Mouse (Mus musculus): Measurements from ENCODE around the gene Nsmce1.
A peak's percentile ranks its signal among the peaks of the same experiment; 100 is the strongest.

The Nsmce1 gene

GRCm38 (mm10) chr7:125488706-125489105 lies 2.7 kb downstream of the Nsmce1 start:
- no peak for DNase-seq

GRCm38 (mm10) chr7:125487126-125487525 lies 4.3 kb downstream of the Nsmce1 start:
- DNase-seq: no peak

DNA sequence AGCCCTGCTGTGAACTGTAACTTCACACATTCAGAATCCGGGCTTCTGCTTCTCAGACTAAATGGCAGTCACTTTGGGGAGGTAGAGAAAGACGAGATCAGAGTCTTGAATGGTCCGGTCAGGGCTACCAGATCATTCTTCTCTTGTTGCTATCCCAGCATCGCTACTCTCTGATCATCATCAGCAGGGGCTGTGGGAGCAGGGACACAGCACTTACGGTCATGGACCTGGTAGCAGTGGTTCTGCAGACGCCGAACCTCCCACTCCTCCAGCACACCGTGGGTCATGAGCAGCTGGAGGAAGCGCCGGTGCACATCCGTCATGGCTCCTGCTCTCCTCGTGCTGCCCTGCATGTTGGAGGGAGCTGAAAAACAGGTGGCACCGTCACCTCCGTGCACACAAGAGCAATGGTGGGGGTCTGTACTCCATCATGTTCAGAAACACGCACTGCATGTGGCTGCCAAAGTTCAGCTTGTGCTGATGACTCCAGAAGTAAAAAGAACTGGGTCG lies 5.2 kb downstream of the Nsmce1 start:
- no peak for DNase-seq

DNA sequence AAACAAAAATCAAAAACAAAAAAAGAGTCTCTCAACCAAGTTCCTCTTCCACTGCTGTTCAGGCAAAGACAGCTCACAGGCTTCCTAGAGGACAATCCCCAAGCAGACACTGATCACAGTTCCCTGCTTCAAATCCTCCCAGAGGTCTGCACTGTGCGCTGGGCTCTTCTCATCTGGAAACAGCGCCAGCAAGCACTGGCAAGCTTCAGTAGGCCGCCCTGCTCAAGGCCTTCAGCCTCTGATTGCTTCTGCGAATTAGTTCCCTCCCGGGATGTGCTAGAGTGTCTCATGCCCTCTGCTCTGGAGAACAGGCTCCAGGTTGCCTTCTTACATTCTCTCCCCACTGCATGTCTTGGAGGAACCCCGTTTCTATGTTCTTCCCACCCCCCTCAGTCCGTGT lies 6.6 kb downstream of the Nsmce1 start:
- no peak for DNase-seq

DNA sequence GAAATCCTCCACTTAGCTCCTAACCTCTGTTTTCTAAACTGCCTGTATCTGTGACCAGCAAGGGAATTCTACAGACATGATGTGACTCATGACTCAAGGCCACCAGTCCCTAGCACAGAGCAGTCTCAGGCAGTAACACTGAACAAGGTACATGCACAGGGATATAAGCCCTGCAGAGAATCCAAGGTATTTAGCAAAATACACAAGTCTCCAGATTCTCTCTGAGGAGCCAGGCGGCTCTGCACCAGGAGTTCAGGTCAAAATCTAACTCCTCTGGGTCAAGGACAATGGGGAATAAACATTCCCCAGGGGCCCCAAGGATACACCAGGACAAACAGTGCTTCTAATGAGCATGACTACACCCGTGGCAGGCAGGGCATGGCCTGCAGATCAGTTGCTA lies 8.5 kb downstream of the Nsmce1 start:
- no peak for DNase-seq

- no peak for DNase-seq
Observed at GRCm38 (mm10) chr7:125482339-125482738, 9.1 kb downstream of the Nsmce1 start.

DNA sequence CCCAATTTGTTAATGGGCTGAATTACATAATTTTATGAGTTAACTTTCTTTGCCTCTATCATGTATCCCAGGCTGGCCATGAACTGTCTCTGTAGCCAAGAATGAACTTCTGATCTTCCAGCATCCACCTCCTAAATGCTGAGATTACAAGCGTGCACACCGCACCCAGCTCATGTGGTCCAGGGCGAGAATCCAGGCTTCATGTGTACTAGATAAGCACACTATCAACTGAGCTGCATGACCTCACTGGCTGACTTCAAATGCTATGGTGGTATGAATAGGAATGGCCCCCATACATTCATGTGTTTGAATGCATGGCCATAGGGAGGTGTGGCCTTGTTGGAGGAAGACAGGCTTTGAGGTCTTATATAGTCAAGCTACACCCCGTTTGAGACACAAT lies 10.9 kb downstream of the Nsmce1 start:
- no peak for DNase-seq

- DNase-seq: no peak
Observed at GRCm38 (mm10) chr7:125478391-125478984, 12.9 kb downstream of the Nsmce1 start.

- DNase-seq: no peak
Observed at GRCm38 (mm10) chr7:125475601-125476251, 15.7 kb downstream of the Nsmce1 start.

DNA sequence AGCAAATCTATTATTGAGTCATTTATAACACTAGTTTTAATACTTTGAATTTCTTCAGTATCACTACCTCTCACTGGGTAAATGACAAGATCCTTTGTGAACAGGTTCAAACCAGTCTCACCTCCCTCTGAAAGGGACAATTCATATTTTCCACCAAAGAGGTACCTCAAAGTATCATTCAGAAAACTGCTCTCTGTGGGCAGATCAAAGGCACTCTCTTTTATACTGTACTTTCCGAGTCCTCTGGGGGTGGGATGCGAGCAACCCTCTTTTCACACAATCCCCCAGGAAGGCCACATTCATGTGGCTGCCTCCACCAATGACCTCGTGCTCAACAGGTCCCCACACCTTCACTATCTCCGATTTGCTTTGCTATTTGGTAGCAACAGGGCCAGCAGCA lies 16.9 kb downstream of the Nsmce1 start:
- DNase-seq: no peak

GRCm38 (mm10) chr7:125471991-125472741 lies 19.2 kb downstream of the Nsmce1 start:
- peak; percentile 86 to 88 for DNase-seq

DNA sequence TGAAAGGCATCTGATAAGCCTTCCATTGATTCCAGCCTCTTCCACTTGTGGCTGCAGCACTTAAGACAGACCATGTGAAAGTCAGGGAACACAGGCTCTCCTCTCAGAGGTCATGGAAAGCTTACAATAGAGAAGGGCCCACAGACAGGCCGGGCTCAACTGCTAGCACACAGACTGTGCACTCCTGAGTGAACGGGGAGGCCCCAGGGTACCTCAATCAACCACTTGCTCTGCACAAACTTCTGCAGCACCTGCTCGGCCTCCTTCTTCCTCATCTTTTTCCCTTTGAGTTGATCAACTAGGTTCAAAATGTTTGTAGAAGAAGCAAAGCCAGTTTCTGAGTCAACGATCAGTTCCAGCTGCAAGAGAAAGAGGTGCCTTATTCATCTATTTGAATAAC lies 20.5 kb downstream of the Nsmce1 start:
- no peak for DNase-seq

DNA sequence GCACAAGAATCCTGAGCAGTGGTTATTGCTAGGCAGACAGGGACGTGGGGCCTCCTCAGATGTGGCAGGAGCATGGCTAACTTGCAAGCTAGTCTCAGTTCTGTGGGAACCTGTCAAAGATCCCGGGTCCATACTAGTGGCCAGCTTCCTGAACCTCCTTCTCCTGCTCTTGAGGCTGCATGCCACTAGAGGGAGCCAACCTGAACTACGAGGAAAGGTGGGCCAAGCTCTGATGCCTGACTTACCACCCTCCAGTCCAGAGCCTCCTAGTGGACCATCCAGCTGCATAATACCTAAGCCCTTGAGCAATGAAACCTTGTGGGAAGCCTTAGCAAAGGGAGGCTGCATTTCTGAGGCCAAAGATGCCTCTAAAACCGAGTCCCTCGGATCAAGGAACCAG lies 21.5 kb downstream of the Nsmce1 start:
- peak; percentile 83 to 88 for DNase-seq

- no peak for DNase-seq
Observed at GRCm38 (mm10) chr7:125462200-125462599, 29.2 kb downstream of the Nsmce1 start.

DNA sequence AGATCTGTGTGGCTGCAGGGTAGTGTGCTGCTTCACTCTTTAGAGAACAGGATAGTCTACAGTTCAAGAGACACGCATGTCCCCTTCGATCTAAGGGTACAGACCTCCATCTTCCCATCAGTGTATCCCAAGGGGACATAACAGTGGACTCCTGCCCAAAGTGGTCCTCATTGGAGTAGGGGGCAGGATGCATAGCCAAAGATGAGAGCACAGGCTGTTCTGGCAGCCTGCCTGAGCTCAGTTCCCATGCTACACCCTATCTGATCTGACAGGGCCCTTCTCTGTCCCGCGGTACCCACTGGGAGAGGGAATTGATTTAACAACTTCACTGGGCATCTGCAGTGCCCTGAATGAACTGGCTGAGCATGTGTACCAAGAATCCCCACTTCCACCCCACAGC lies 37.7 kb downstream of the Nsmce1 start:
- no peak for DNase-seq

DNA sequence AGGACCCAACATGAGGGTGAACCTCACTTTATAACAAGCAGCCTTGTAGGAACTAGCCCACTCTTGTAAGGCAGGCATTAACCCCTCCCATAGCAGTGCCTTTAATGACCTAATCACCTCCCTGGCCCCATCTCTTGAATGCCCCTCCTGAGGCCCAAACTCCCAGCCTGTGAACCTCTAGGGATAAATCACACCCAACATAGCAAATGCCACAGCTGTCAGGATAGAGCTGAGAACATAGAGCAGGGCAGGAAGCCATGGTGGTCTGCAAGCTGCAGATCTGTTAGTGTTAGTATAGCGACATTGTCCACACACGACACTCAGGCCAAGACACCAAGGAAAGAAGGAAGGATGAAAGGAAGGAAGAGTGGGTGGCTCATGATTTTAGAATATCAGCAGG lies 40.3 kb downstream of the Nsmce1 start:
- no peak for DNase-seq

DNA sequence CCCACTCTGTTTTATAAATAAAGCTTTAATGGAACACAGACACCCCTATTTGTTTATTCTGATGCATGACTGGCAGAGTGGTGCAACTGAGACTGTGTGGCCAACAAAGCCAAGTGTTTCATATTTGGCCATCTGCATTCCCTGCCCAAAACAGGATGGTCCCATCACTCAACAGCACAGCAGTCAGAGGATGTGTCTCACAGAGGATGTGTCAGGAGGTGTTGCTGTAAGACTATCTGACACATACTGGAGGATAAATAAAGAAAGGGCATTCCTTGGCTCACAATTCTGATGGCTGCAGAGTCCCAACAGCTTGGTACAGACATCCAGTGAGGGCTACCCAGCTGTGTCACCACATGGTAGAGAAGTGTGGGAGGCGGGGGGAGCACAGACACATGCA lies 40.7 kb downstream of the Nsmce1 start:
- no peak for DNase-seq

- DNase-seq: peak; percentile 95 to 96
Observed at GRCm38 (mm10) chr7:125444464-125445401, 46.7 kb downstream of the Nsmce1 start, which contains the start of gene Kdm8. Kdm8 (plus strand) TSS chr7:125444676.

DNA sequence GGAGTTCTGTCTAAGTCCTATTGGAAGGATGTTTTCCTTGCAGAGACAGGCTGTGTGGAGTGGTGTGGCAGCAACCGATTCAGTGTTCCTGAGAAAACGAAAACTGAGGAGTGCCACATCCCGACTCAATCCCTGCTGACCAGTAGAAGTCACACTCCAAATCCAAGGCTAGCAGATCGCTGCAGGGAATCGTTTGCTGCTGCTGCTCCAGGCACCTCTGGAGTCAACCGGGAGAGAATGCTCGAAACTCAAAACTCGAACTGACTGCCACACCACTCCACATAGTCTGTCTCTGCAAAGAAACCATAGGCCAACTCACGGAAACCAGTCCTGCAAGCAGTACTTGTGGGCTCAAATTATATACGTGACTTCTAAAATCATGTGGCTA lies 47.3 kb downstream of the Nsmce1 start:
- peak; percentile 23 to 43 for DNase-seq

DNA sequence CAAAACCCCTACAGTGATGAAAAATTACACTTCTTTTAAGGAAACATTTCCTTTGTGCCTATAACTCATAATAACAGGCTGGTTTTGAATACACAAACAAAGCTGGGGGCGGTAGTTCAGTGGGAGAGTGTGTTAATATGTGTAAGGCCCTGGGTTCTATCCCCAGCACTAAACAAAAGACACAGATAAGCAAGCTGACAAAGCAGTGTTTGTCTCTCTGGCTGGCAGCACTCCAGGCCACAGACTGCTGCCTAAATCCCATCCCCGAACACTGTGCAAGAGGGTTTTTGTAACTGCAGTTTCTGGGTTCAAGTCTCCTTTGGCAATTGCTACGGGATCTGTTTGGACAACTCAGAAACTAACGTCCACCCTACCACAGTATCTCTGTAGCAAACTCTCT lies 49.1 kb downstream of the Nsmce1 start:
- no peak for DNase-seq

DNA sequence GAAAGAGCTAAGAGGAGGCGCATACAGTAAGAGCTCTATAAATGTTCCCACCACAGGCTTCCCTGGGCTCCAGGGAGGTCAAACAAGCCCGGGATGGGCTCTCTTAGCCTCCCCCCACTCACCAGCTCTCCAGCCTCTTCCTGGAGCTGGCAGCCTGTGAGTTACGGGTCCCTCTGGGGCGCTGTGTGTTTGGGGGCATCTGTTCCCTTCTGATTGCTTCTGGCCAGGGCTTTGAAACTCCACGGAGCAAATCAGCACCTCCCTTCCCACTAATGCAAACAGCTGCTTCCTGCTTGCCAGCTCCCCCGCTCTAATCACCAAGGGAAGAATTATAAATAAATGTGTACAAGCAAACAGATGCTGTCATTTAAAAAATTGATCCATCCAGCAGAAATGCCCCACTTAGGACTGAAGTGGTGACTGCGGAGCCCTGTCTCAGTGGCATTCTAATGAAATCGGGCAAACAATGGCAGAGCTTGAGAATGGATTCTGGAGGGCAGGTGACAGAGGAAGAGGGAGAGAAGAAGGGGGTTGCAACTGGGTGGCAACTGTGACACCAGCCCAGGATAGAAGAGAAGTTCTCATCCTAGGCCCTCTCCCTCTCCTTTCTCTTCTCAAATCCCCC lies 56.6 kb downstream of the Nsmce1 start:
- no peak for DNase-seq

GRCm38 (mm10) chr7:125433874-125434273 lies 57.5 kb downstream of the Nsmce1 start:
- no peak for DNase-seq
